Mouse (Mus musculus) hindbrain, embryonic 12.5 days (tissue): Measurements from ENCODE around the gene Maats1. TPM values are rescaled to one million over a fixed set of nuclear protein-coding genes. Genes with fewer than 3 reads are reported as not detected.
"Not testable (repeated sequence)": the region's sequence is repeated elsewhere in the genome, so short reads cannot be mapped to it uniquely, and the experiment has no call there.

ENCODE experiments used
- ATAC-seq: fragments of 200-750 bp; cut with Nextera tagmentation; 2 replicates; pipeline ENCODE4 v1.8.0; 2017; ENCODE audit warnings: moderate TSS enrichment; ENCODE audit not compliant: low FRiP score
- H3K27ac ChIP-seq: fragments of 300-500 bp; sonication (generic); 2 replicates; pipeline ENCODE4 v1.5.1; 2016; ENCODE audit warnings: mild to moderate bottlenecking
- H3K27me3 ChIP-seq: fragments of 300-500 bp; sonication (generic); 2 replicates; pipeline ENCODE4 v1.6.1; 2016; ENCODE audit warnings: mild to moderate bottlenecking
- H3K36me3 ChIP-seq: fragments of 300-500 bp; sonication (generic); 2 replicates; pipeline ENCODE4 v1.6.1; 2016; ENCODE audit warnings: mild to moderate bottlenecking
- H3K4me1 ChIP-seq: fragments of 300-500 bp; sonication (generic); 2 replicates; pipeline ENCODE4 v1.6.1; 2016
- H3K4me2 ChIP-seq: fragments of 300-500 bp; sonication (generic); replicated peaks from 2 replicates; pipeline ENCODE4 v1.6.1; 2016; ENCODE audit warnings: mild to moderate bottlenecking
- H3K4me3 ChIP-seq: fragments of 300-500 bp; sonication (generic); 2 replicates; pipeline ENCODE4 v1.5.1; 2016; ENCODE audit warnings: mild to moderate bottlenecking
- H3K9ac ChIP-seq: fragments of 300-500 bp; sonication (generic); 2 replicates; pipeline ENCODE4 v1.6.1; 2016; ENCODE audit warnings: mild to moderate bottlenecking, moderate library complexity
- H3K9me3 ChIP-seq: fragments of 300-500 bp; sonication (generic); replicated peaks from 2 replicates; pipeline ENCODE4 v1.6.1; 2016; ENCODE audit warnings: mild to moderate bottlenecking
- WGBS: fragments of 180-500 bp; shearing (Covaris S2); methylation state at CpG from one replicate; pipeline ENCODE4 v1.1.7; 2016; 5-methylcytosine and 5-hydroxymethylcytosine counted together
- polyA plus RNA-seq: library from polyadenylated mRNA; unstranded; fragments of >200 nt; fragmentation: Nextera tagmentation; extraction: Ambion mirVana; gene quantifications from 2 replicates; pipeline ENCODE4 v1.2.1, GENCODE M21; 2016

The Maats1 gene
- polyA plus RNA-seq, 1 experiment from 2014 or later, result 1.2 TPM

DNA sequence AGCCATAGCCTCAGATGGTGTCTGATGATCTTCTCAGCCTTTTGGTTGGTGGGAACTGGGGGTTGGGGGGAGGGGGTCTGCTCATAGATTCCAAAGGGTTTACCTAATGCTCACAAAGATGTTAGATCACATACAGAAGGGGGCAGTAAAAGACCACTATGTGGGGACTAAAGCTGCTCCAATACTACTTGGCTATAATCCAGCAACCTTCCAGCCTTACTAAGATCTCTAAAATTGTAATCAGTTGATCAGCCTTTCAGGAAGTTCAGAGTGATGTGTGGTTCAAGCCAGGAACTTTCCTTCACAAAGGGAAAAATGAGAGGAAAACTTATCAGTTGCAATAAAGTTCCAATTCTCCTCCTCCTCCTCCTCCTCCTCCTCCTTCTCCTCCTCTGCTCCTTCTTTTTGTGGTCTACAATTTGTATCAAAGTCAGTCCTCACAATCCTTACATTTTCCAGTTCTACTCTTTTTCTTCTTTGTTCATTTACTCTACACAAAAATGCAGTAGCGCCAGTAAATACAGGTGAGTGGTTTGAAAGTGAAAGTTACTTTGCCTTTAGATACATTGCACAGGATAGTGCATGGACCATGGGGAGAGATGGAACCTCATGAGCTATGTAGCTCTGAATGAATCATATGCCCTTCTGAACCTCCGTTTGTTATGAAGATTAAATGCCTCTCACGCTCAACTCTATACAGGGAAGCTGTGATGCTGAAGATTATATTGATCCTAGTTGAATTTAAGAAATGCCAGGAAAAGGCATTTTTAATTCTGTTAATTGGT lies 3.2 kb upstream of the Maats1 start:
- H3K27me3 ChIP-seq, result no peaks in the 10 kb centered on the region
- no peak overlapping the region for H3K4me2 ChIP-seq
- no peak overlapping the region for H3K27ac ChIP-seq
- H3K36me3 ChIP-seq, result peaks cover 6% of the 10 kb centered on the region
- 80% methylated on average over 3 of the region's 3 CpGs for WGBS
- H3K4me3 ChIP-seq, result no peak overlapping the region
- peaks cover 19% of the 10 kb centered on the region for H3K4me1 ChIP-seq
- no peak for ATAC-seq
- H3K9me3 ChIP-seq, result no peaks in the 10 kb centered on the region
- H3K9ac ChIP-seq, result no peak overlapping the region

DNA sequence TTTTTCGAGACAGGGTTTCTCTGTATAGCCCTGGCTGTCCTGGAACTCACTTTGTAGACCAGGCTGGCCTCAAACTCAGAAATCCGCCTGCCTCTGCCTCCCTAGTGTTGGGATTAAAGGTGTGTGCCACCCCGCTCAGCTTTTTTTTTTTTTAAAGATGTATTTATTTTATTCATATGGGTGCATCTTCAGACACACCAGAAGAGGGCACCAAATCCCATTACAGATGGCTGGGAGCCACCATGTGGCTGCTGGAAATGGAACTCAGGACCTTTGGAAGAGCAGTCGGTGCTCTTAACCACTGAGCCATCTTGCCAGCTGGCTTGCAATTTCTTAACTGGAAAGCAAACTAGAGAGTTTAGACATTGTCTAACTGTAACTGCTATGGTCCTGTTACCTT lies 3.9 kb downstream of the Maats1 start:
- H3K4me3 ChIP-seq, H3K4me1 ChIP-seq, H3K27ac ChIP-seq, H3K9me3 ChIP-seq, H3K36me3 ChIP-seq, H3K4me2 ChIP-seq, H3K27me3 ChIP-seq, H3K9ac ChIP-seq, ATAC-seq: not testable (repeated sequence)
- 88% methylated on average over 4 of the region's 4 CpGs for WGBS

DNA sequence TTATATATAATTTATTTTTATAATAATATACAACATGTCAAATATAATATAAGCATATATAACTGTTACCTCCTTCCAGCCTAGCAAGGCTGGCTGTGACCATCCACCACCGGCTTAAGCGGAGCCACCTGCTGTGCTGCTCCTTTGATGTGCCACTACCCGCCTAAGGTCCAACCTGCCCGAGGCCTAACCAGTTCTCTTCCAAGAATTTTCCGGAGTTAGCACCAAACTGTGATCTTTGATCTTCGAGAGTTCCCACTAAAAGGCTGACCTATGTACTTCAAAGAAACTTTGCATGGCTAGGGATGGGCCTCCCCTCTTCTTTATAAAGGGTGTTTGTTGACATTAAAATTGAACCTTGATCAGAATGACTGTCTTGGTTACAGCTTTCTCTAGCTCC lies 7.5 kb downstream of the Maats1 start:
- WGBS, result 50% methylated on average over 6 of the region's 6 CpGs
- Histone ChIP-seq H3K9ac (no peak overlapping the region), H3K4me2 (no peak overlapping the region), H3K4me3 (no peak overlapping the region), H3K4me1 (no peaks in the 10 kb centered on the region), H3K36me3 (no peaks in the 10 kb centered on the region), H3K9me3 (0 out of 2 replicates have a peak, but pooled peaks cover under 1% of the 10 kb centered on the region), H3K27ac (no peak overlapping the region), H3K27me3 (no peaks in the 10 kb centered on the region)
- no peak for ATAC-seq

DNA sequence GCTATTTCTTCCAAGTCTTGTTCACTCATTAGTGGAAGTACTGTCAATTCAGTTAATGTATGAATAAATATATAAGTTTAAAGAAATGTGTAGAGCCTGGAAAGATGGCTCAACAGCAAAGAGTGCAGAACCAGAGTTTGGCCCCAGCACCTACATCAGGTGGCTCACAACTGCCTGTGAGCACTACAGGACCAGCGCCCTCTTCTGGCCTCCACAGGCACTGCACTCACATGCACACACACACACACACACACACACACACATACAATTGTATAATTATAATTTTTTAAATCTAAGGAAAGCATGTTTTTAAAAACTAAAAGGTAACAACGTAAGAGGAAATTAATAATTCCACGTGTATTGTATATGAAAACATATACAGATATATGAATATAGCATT lies 12.6 kb downstream of the Maats1 start:
- H3K4me1 ChIP-seq, result no peaks in the 10 kb centered on the region
- WGBS, result 87% methylated on average over 3 of the region's 3 CpGs

DNA sequence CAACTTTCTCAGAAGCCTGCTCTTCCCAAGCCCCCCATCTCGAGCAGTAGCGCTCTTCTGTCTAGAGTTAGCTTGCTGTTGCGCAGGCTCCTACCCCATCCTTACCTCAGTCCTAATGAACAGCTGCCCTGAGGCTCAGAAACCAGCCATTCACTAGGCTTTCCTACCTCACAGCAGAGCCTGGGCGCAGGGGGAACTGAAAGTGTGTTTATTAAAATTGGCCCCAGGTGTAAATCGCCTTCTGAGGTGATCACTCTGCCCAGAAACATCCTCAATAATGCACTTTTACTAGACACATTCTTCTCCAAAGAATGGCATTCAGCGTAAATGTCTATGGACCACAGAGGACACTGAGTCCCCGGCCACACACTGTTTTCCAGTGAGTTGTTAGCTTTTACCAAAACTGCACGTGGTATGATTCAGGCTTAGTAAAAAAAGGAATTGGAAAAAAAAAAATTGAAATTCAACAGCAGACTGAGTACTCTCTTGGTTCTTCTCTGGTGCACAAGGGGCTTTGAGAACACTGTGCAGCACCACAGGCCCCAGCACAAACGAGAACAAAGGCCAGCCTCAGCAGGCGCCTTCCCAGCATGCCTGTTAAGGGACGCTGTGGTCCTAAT lies 15.1 kb downstream of the Maats1 start:
- no peaks in the 10 kb centered on the region for H3K4me1 ChIP-seq
- H3K27ac ChIP-seq, result no peak overlapping the region
- no peak overlapping the region for H3K4me2 ChIP-seq
- no peak for ATAC-seq
- no peak overlapping the region for H3K4me3 ChIP-seq
- 84% methylated on average over 11 of the region's 11 CpGs for WGBS
- H3K27me3 ChIP-seq, result no peaks in the 10 kb centered on the region
- H3K9me3 ChIP-seq, result 0 out of 2 replicates have a peak, but pooled peaks cover 3% of the 10 kb centered on the region
- H3K36me3 ChIP-seq, result no peaks in the 10 kb centered on the region
- no peak overlapping the region for H3K9ac ChIP-seq

More for the DNA sequence above, 12.6 kb downstream of the Maats1 start:
- no peak for ATAC-seq
- Histone ChIP-seq H3K36me3 (no peaks in the 10 kb centered on the region), H3K4me3 (no peak overlapping the region), H3K27me3 (no peaks in the 10 kb centered on the region), H3K27ac (no peak overlapping the region), H3K4me2 (no peak overlapping the region), H3K9ac (no peak overlapping the region), H3K9me3 (0 out of 2 replicates have a peak, but pooled peaks cover 3% of the 10 kb centered on the region)

DNA sequence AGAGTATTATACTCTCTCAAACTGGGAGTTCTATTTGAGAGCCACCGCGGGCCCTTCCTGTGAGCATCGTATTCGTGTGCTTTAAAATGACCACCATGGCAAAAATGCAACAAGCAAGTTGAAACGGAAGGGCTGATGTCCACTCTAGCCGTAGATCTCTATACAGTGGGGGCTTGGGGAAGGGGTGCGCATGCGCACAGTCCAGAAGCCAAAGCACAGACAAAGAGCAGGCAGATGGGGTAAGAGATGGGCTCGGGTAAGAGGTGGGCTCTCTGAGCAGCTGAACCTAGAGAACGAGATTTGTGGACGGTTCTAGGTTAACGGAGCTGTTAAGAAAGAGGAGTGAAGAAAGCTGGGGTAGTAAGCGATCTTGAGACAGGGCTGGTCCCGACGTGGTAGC lies 17.6 kb downstream of the Maats1 start:
- no peak overlapping the region for H3K27ac ChIP-seq
- H3K4me1 ChIP-seq, result no peaks in the 10 kb centered on the region
- WGBS, result 91% methylated on average over 15 of the region's 15 CpGs
- H3K9ac ChIP-seq, result no peak overlapping the region
- no peaks in the 10 kb centered on the region for H3K36me3 ChIP-seq
- ATAC-seq, result no peak
- H3K27me3 ChIP-seq, result no peaks in the 10 kb centered on the region
- H3K9me3 ChIP-seq, result 0 out of 2 replicates have a peak, but pooled peaks cover 1% of the 10 kb centered on the region
- no peak overlapping the region for H3K4me3 ChIP-seq
- no peak overlapping the region for H3K4me2 ChIP-seq

DNA sequence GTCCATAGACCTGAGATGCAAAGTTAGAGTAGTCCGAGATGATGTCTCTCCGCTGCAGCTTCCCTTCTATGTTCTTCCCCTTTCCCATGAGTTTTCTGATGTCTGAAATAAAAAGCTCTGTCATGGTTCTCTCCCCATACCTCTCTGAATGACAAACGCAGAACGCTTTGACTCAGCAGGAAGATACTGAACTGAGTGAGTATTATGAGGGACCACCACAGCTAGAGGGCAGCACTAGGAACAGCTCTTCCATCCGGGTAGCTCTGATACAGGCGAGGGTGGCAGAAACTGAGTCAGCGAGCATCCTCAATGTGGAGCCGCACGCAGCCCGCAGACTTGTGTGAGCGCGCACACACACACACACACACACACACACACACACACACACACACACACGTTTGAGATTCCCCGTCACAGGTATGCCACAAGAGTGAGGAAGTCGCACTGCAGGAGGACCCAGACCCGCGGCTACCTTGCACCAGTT lies 20.4 kb downstream of the Maats1 start:
- H3K4me3 ChIP-seq, result peak overlapping the region; percentile 22; the same call in 1 of the 2 replicates
- ATAC-seq, result no peak; the same call in 1 of the 2 replicates
- H3K9ac ChIP-seq, result no peak overlapping the region

DNA sequence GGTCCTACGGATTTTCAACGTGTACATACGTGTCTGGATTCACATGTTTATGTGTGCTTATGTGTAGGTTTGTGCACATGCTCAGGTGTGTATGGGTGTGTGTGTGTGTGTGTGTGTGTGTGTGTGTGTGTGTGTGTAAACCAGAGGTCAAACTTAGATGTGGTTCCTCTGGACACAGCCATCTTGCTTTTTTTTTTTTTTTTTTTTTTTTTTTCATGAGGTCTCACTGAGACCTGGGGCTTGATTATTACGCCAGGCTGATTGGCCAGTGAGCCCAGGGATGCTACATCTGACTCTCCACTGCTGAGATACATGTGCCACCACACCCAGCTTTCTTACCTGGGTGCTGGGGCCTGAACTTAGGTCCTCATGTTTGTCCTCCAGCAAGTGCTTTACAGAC lies 22.9 kb downstream of the Maats1 start:
- Histone ChIP-seq H3K9me3 (no peaks in the 10 kb centered on the region), H3K9ac (no peak overlapping the region), H3K36me3 (no peaks in the 10 kb centered on the region), H3K27ac (no peak overlapping the region), H3K4me3 (no peak overlapping the region), H3K4me2 (no peak overlapping the region), H3K27me3 (no peaks in the 10 kb centered on the region), H3K4me1 (no peaks in the 10 kb centered on the region)
- no peak for ATAC-seq
- WGBS, result 82% methylated on average over 4 of the region's 4 CpGs

More for the DNA sequence above, 20.4 kb downstream of the Maats1 start:
- Histone ChIP-seq H3K27me3 (no peaks in the 10 kb centered on the region), H3K4me1 (no peaks in the 10 kb centered on the region), H3K27ac (no peak overlapping the region), H3K36me3 (no peaks in the 10 kb centered on the region), H3K9me3 (no peaks in the 10 kb centered on the region), H3K4me2 (peak overlapping the region; percentile 48)
- WGBS, result 33% methylated on average over 17 of the region's 17 CpGs

DNA sequence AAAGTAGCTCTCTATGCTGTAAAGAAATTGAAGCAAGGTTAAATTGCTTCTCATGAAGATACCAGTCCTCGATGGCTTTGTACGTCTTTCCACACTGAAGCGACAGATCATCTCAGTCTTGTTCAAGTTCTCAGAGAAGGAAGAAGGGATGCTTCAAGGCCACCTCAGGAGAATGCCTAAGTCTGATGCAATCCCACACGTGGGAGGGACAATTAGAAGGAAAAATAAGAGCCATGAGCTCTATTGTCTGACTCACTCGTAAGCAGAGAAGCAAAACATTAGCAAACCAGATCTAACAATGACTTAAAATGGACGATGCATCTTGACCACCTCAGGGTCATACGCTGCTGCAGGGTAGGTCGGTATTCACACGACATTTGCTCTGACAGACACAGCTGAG lies 23.5 kb downstream of the Maats1 start:
- WGBS, result 72% methylated on average over 9 of the region's 9 CpGs
- no peaks in the 10 kb centered on the region for H3K36me3 ChIP-seq
- ATAC-seq, result no peak

DNA sequence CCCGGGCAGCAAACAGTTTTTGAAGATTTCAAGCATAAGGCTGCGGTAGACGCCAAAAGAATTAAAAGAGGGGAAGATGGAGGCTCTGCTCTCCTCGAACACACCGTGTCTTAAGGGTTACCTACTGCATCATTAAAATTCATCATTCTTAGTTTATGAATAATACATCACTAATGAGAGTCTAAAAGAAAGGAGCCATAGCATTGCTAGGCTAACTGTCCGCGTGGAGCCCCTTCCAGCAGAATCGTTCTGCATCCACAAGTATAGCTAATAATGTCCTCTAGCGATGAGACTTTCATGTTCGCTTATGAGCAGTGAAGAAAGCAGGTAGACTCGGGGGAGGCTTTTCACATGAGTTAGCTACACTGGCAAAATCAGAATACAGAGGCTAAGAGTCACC lies 33.7 kb downstream of the Maats1 start:
- whole genome bisulfite sequencing, result 74% methylated on average over 11 of the region's 11 CpGs
- Histone ChIP-seq H3K36me3 (no peaks in the 10 kb centered on the region), H3K4me3 (no peak overlapping the region), H3K4me1 (peaks cover 15% of the 10 kb centered on the region), H3K9me3 (no peaks in the 10 kb centered on the region), H3K9ac (no peak overlapping the region), H3K27ac (peak overlapping the region; percentile 25; the same call in 1 of the 2 replicates), H3K4me2 (peak overlapping the region; percentile 2; the same call in 1 of the 2 replicates), H3K27me3 (no peaks in the 10 kb centered on the region)
- no peak for ATAC-seq

More for the DNA sequence above, 23.5 kb downstream of the Maats1 start:
- no peaks in the 10 kb centered on the region for H3K4me1 ChIP-seq
- no peak overlapping the region for H3K27ac ChIP-seq
- H3K4me2 ChIP-seq, result no peak overlapping the region
- H3K9ac ChIP-seq, result no peak overlapping the region
- H3K27me3 ChIP-seq, result no peaks in the 10 kb centered on the region
- no peaks in the 10 kb centered on the region for H3K9me3 ChIP-seq
- H3K4me3 ChIP-seq, result no peak overlapping the region

DNA sequence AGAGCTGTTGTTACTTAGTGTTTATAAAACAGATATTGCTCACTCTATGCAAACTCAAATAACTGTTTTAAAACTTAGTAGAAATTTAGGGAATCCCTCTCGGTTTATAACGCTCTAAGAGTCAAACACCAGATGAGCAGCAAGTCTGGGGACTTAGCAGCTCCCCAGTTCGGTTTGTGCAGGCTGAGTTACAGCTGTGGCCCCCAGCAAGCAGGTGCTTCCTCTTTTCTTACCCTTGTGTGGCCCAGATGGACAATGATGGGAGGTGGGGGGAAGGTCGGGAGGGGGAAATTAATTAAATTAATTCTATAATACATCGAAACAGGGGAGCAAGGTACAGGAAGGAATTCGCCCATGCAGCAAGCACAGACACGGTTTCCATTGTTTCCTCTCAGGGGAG lies 34.3 kb downstream of the Maats1 start:
- H3K27me3 ChIP-seq, result no peaks in the 10 kb centered on the region
- ATAC-seq, result peak; percentile 44; the same call in 1 of the 2 replicates
- no peak overlapping the region for H3K4me3 ChIP-seq
- peaks cover 15% of the 10 kb centered on the region for H3K4me1 ChIP-seq
- no peaks in the 10 kb centered on the region for H3K9me3 ChIP-seq
- 45% methylated on average over 7 of the region's 7 CpGs for WGBS
- peak overlapping the region; percentile 25; the same call in 1 of the 2 replicates for H3K27ac ChIP-seq
- no peaks in the 10 kb centered on the region for H3K36me3 ChIP-seq
- H3K9ac ChIP-seq, result no peak overlapping the region
- peak overlapping the region; percentile 2; the same call in 1 of the 2 replicates for H3K4me2 ChIP-seq

DNA sequence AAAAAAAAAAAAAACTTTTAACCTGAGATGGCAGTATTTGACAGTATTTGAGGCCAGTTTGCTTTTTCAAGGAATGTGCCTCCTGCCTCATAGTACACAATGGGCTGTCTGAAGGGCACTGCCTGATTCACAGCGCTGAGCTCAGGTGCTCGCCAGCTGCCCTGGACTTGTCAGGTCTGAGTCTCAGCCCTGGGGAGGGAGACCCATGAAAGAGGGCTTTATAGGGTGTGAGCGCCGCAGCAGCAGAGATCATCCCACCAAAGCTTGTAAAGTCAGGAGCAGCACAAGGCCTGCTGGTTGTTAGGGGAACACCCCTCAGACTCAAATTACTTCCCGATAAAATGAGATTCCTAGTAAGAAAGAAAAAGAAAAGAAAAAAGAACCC lies 34.7 kb downstream of the Maats1 start:
- H3K36me3 ChIP-seq, result no peaks in the 10 kb centered on the region
- no peaks in the 10 kb centered on the region for H3K27me3 ChIP-seq
- no peaks in the 10 kb centered on the region for H3K9me3 ChIP-seq
- H3K9ac ChIP-seq, result no peak overlapping the region
- peak; percentile 69 for ATAC-seq
- no peak overlapping the region for H3K4me3 ChIP-seq
- WGBS, result 31% methylated on average over 5 of the region's 5 CpGs
- H3K4me2 ChIP-seq, result no peak overlapping the region
- H3K27ac ChIP-seq, result no peak overlapping the region
- peaks cover 15% of the 10 kb centered on the region for H3K4me1 ChIP-seq
